Mouse (Mus musculus) forebrain, embryonic 12.5 days (tissue): ENCODE results near the gene Psapl1. TPM values are rescaled to one million over a fixed set of nuclear protein-coding genes. Genes with fewer than 3 reads are reported as not detected.

Experiments used
- ATAC-seq: fragments of 200-750 bp; cut with Nextera tagmentation; 2 replicates; pipeline ENCODE4 v1.8.0; 2017; ENCODE audit warnings: moderate TSS enrichment; ENCODE audit not compliant: low FRiP score
- H3K27ac ChIP-seq: fragments of 300-500 bp; sonication (generic); 2 replicates; pipeline ENCODE4 v1.5.1; 2016; ENCODE audit warnings: mild to moderate bottlenecking
- H3K27me3 ChIP-seq: fragments of 300-500 bp; sonication (generic); 2 replicates; pipeline ENCODE4 v1.6.1; 2016; ENCODE audit warnings: mild to moderate bottlenecking
- H3K36me3 ChIP-seq: fragments of 300-500 bp; sonication (generic); replicated peaks from 2 replicates; pipeline ENCODE4 v1.6.1; 2016; ENCODE audit warnings: mild to moderate bottlenecking
- H3K4me1 ChIP-seq: fragments of 300-500 bp; sonication (generic); 2 replicates; pipeline ENCODE4 v1.6.1; 2016
- H3K4me2 ChIP-seq: fragments of 300-500 bp; sonication (generic); 2 replicates; pipeline ENCODE4 v1.6.1; 2016; ENCODE audit warnings: mild to moderate bottlenecking, moderate library complexity
- H3K4me3 ChIP-seq: fragments of 300-500 bp; sonication (generic); replicated peaks from 2 replicates; pipeline ENCODE4 v1.5.1; 2016; ENCODE audit warnings: mild to moderate bottlenecking
- H3K9ac ChIP-seq: fragments of 300-500 bp; sonication (generic); 2 replicates; pipeline ENCODE4 v1.6.1; 2016; ENCODE audit warnings: mild to moderate bottlenecking
- H3K9me3 ChIP-seq: fragments of 300-500 bp; sonication (generic); 2 replicates; pipeline ENCODE4 v1.6.1; 2016
- WGBS: fragments of 180-500 bp; shearing (Covaris S2); methylation state at CpG from one replicate; pipeline ENCODE4 v1.1.7; 2016; 5-methylcytosine and 5-hydroxymethylcytosine counted together
- polyA plus RNA-seq: library from polyadenylated mRNA; unstranded; fragments of >200 nt; fragmentation: Nextera tagmentation; extraction: Ambion mirVana; gene quantifications from 2 replicates; pipeline ENCODE4 v1.2.1, GENCODE M21; 2016

Psapl1 gene
- polyA plus RNA-seq, 1 experiment from 2014 or later, result 0.09 TPM

DNA sequence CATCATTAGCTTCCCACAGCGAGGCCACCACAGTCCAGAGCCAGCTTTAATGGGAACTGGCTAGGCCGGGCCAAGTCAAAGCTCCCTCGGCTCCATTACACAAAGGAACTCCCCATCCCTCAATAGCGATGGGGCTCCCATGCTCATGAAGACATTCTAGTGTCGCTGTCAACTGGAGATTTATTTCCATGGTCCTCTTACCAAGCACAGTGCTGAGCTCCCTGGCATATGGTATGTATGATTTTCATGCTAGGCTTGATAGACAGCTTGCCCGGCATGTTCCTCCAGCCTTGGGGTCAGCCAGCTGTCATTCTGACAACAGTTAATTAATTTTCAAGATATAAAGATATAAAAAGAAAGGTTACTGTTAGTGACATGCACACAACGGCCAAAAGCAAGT lies 21.5 kb upstream of the Psapl1 start:
- ATAC-seq, result no peak
- 91% methylated on average over 7 of the region's 7 CpGs for WGBS
- no peaks in the 10 kb centered on the region for H3K27me3 ChIP-seq
- H3K9me3 ChIP-seq, result no peaks in the 10 kb centered on the region
- H3K4me2 ChIP-seq, result no peak overlapping the region
- peaks cover 5% of the 10 kb centered on the region; the same call in 1 of the 2 replicates for H3K4me1 ChIP-seq
- H3K27ac ChIP-seq, result no peak overlapping the region
- no peak overlapping the region for H3K9ac ChIP-seq
- no peaks in the 10 kb centered on the region for H3K36me3 ChIP-seq
- no peak overlapping the region for H3K4me3 ChIP-seq

DNA sequence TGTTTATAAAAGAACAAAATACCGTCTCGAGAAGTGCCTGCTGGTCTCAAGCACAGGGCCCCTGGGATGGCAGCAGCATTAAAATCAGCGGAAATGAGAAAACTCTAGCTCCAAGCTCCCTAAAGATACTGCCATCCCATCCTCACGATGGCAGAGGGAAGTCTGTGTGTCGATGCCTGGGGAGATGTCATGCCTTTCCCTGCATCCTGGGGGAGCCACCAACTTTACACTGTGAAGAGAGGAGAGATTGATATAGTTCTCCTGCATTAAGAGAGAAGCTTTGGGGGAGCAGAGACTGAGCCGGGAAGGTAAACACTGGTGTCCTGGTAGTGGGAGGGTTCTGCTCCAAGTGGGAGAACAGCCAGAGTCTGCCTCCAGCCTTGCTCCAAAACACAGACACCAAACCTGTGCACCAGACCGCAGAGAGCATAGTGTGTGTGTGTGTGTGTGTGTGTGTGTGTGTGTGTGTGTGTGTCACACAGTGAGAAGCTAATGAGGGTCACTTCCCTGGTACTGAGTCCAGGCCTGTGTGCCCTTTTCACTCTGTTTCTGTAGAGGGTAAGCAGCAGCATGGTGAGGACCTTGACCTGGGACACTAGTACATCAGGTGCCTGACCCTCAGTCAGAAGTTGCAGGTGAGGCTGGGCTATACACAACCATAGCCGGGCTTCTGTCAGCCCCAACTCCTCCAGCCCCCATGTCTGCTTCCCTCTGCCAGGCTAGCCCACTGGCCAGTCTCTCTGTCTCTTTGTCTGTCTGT lies 17.3 kb upstream of the Psapl1 start:
- 62% methylated on average over 8 of the region's 8 CpGs for WGBS
- no peak overlapping the region for H3K27ac ChIP-seq
- no peaks in the 10 kb centered on the region for H3K9me3 ChIP-seq
- no peak overlapping the region for H3K9ac ChIP-seq
- peaks cover 19% of the 10 kb centered on the region for H3K4me1 ChIP-seq
- no peaks in the 10 kb centered on the region for H3K36me3 ChIP-seq
- no peak overlapping the region for H3K4me3 ChIP-seq
- no peaks in the 10 kb centered on the region for H3K27me3 ChIP-seq
- ATAC-seq, result no peak
- no peak overlapping the region for H3K4me2 ChIP-seq

DNA sequence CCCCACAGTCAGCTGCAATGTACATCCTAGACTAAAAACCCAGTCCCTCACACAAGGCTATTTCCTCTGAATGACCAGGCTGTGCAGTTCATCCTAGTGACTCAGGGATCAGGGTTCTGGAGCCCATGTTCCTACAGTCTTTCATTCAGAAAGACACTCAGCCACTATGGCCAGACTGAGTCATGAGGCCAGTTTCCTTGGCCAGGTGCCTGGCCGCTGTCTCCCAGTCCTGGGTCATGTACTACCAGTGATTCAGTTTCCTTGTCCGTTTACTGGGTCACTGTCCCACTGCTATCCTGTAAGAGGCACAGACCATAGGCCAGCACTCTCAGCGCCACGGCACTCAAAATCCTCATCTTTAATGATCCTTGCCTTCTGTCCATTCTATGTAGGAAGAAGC lies 15.5 kb upstream of the Psapl1 start:
- 88% methylated on average over 4 of the region's 4 CpGs for WGBS
- Histone ChIP-seq H3K4me1 (peaks cover 24% of the 10 kb centered on the region), H3K27me3 (no peaks in the 10 kb centered on the region), H3K9ac (no peak overlapping the region), H3K27ac (no peak overlapping the region), H3K36me3 (no peaks in the 10 kb centered on the region), H3K4me3 (no peak overlapping the region), H3K4me2 (no peak overlapping the region), H3K9me3 (no peaks in the 10 kb centered on the region)
- no peak for ATAC-seq

DNA sequence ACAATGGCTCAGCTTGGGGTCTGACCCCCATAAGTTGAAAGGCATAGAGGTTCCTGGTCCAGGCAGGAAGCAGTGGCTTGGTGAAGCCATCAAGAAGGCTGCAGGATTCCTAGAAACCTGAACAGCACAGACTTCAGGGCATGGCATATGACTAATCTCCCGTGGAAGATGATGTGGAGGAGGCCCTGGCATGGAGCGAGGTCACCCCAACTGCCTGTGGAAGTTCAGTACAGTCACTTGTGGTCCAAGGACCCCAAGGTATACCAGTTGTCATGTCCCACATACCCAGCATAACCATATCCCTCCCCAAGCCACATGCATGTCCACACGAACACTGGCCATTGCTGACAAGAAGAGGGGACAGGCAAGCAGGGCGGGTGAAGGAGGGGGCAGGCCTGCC lies 12.5 kb upstream of the Psapl1 start:
- 90% methylated on average over 4 of the region's 4 CpGs for WGBS

DNA sequence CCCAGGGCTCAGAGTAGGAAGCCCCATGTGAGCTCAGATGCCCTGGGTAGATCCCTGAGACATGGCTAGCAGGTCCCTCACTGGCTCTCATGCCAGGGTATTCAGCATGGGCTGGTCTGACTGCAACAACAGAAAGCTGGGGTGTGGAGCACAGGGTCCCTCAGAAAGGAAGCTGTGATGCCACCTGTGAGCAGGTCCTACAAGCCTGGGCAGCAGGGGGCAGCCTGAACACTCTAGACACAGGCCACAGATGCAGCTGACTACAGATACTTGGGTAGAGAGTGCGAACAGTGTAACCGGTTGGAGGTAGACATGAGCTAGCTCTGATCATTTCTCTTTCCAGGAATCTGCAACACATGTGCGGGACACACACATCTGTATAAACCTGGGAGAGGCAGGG lies 11.9 kb upstream of the Psapl1 start:
- WGBS, result 87% methylated on average over 3 of the region's 3 CpGs
- Histone ChIP-seq H3K27me3 (no peaks in the 10 kb centered on the region), H3K27ac (no peak overlapping the region), H3K4me3 (no peak overlapping the region), H3K4me2 (no peak overlapping the region), H3K9ac (no peak overlapping the region), H3K36me3 (no peaks in the 10 kb centered on the region), H3K4me1 (peaks cover 33% of the 10 kb centered on the region), H3K9me3 (no peaks in the 10 kb centered on the region)
- ATAC-seq, result no peak

More for the DNA sequence above, 12.5 kb upstream of the Psapl1 start:
- no peaks in the 10 kb centered on the region for H3K36me3 ChIP-seq
- H3K4me3 ChIP-seq, result no peak overlapping the region
- peaks cover 33% of the 10 kb centered on the region for H3K4me1 ChIP-seq
- H3K9ac ChIP-seq, result no peak overlapping the region
- no peaks in the 10 kb centered on the region for H3K9me3 ChIP-seq
- no peak for ATAC-seq
- H3K27me3 ChIP-seq, result no peaks in the 10 kb centered on the region
- H3K27ac ChIP-seq, result no peak overlapping the region
- no peak overlapping the region for H3K4me2 ChIP-seq

DNA sequence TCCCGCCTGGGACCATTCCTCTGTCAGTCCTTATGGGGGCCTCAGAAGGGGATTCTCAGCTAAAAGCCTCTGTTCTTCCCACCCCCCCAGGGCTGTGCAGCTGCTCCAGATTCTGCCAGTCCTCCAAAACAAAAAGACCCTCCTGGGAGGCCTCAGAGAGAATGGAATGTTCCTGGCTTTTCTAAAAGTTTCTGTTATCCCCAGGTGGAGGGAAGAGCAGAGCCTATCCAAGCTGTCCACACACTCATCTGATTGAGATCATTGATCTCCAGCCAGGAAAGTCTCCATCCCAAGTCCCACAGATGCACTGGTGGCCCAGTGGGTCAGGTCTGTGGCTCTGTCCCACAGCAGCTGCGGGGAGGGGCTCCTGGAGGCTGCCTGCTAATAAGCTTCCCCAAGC lies 11.1 kb upstream of the Psapl1 start:
- no peaks in the 10 kb centered on the region for H3K36me3 ChIP-seq
- no peak overlapping the region for H3K4me3 ChIP-seq
- H3K4me2 ChIP-seq, result no peak overlapping the region
- WGBS, result 75% methylated on average over 2 of the region's 2 CpGs
- H3K9me3 ChIP-seq, result no peaks in the 10 kb centered on the region
- H3K4me1 ChIP-seq, result peaks cover 32% of the 10 kb centered on the region
- no peak overlapping the region for H3K9ac ChIP-seq
- ATAC-seq, result no peak
- H3K27me3 ChIP-seq, result no peaks in the 10 kb centered on the region
- no peak overlapping the region for H3K27ac ChIP-seq

DNA sequence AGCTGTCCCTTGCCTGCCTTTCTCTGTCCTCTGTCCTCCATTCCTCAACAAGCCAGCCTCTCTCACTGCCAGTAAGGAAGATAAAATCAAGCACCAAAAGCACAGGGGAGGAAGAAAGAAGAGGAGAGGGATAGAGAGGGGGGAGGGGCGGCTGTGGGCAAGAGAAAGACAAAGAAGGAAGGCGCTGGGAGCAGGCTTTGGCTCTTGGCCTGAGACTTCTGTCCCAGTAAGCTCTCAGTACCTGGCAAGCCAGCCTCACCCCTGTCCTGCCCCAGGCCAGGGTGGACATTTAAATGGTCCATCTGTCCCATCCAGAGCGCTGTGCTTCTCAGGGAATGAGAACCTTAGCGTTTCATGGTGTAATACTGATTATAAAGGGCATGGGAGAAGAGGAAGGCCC lies 9.2 kb upstream of the Psapl1 start:
- peaks cover 24% of the 10 kb centered on the region for H3K4me1 ChIP-seq
- no peak overlapping the region for H3K9ac ChIP-seq
- no peak for ATAC-seq
- H3K4me3 ChIP-seq, result no peak overlapping the region
- H3K9me3 ChIP-seq, result no peaks in the 10 kb centered on the region
- no peak overlapping the region for H3K27ac ChIP-seq
- 48% methylated on average over 3 of the region's 4 CpGs for WGBS
- no peak overlapping the region for H3K4me2 ChIP-seq
- no peaks in the 10 kb centered on the region for H3K27me3 ChIP-seq
- no peaks in the 10 kb centered on the region for H3K36me3 ChIP-seq

DNA sequence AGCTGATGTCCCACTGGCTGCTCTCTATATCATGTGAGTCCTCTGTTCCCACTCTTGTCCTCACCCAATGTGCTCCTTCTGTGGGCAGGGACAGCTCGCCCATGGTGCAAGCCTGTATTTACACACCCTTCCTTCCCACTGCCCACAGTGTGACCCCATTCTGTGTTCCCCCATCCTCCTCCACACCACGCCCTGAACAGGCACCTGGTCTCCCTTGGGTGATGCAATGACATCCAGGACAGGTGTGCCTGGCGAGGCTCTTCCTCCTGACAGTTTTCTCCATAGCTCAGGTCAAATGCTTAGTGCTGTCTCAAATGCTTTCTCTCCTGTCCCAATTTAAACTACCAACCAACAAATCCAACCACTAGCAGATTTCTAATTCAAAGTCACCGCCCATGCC lies 8.4 kb upstream of the Psapl1 start:
- Histone ChIP-seq H3K4me2 (no peak overlapping the region), H3K36me3 (no peaks in the 10 kb centered on the region), H3K9me3 (no peaks in the 10 kb centered on the region), H3K4me1 (peaks cover 24% of the 10 kb centered on the region), H3K27me3 (no peaks in the 10 kb centered on the region), H3K27ac (no peak overlapping the region), H3K4me3 (no peak overlapping the region), H3K9ac (no peak overlapping the region)
- 86% methylated on average over 4 of the region's 4 CpGs for WGBS
- ATAC-seq, result no peak

DNA sequence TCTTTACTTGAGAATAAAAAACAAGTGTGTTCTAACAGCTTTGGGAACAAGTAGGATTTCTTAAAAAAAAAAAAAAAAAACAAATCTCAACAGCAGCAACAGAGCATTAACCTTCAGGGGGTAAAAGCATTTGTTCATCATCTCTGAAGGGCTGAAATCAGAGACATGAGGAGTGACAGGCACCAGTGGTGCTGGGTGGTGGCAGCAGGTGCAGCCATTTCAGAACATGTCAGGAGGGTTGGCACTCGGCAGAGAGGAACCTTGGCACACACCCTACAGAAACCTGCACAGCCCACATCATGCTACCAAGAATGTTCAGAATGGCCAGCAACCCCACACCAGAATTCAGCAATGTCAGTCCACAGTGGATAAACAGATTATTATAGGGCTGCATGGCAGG lies 4.3 kb upstream of the Psapl1 start:
- Histone ChIP-seq H3K27ac (no peak overlapping the region), H3K4me3 (no peak overlapping the region), H3K36me3 (no peaks in the 10 kb centered on the region), H3K9ac (no peak overlapping the region), H3K9me3 (no peaks in the 10 kb centered on the region), H3K4me2 (no peak overlapping the region), H3K4me1 (peaks cover 12% of the 10 kb centered on the region), H3K27me3 (no peaks in the 10 kb centered on the region)
- ATAC-seq, result no peak
- 83% methylated on average over 1 of the region's 1 CpGs for WGBS

DNA sequence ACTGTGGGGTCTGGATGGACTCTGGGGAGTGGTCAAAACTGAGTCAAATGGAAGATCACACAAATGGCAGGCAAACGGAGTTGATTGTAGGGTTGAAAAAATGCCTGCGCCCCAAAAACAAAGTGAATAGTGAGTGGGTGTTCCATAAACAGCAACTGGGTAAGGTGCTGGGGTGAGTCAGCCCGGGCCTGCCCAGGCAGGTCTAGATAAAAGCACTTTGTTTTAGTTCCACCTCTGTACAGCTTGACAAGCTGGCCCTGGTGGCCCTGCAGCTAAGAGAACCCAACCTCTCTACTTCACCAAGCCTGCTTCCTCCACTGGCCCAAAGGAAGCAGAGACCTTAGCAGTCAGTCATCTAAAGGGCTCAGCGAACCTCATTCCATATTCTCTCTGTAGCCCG lies 1.0 kb upstream of the Psapl1 start:
- no peak overlapping the region for H3K4me2 ChIP-seq
- no peaks in the 10 kb centered on the region for H3K36me3 ChIP-seq
- no peaks in the 10 kb centered on the region for H3K27me3 ChIP-seq
- H3K27ac ChIP-seq, result no peak overlapping the region
- no peak overlapping the region for H3K9ac ChIP-seq
- no peak for ATAC-seq
- no peak overlapping the region for H3K4me3 ChIP-seq
- no peaks in the 10 kb centered on the region for H3K9me3 ChIP-seq
- 0 out of 2 replicates have a peak, but pooled peaks cover 3% of the 10 kb centered on the region for H3K4me1 ChIP-seq
- WGBS, result 79% methylated on average over 5 of the region's 5 CpGs

DNA sequence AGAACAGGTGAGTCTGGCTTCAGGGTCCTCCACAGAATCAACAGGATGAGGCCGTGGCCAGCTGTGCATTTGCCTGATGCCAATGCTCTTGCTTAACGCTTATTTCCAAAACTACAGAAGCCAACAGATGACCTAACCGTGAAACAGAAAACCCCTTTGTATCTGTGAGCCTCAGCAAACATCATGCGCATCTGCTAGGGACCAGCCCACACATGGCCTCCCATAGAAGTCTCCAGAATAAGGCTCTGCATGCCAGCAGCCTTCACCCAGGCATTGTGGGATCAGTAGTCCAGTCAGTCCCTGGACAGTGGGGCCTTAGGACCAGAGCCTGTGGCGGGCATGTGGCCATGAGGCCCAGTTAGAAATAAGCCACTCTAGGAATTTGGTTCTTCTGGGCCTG lies 400 bp upstream of the Psapl1 start:
- WGBS, result 88% methylated on average over 5 of the region's 5 CpGs
- H3K9ac ChIP-seq, result no peak overlapping the region
- no peak overlapping the region for H3K27ac ChIP-seq
- 0 out of 2 replicates have a peak, but pooled peaks cover 3% of the 10 kb centered on the region for H3K4me1 ChIP-seq
- no peak overlapping the region for H3K4me3 ChIP-seq
- no peaks in the 10 kb centered on the region for H3K36me3 ChIP-seq
- H3K27me3 ChIP-seq, result no peaks in the 10 kb centered on the region
- no peak for ATAC-seq
- no peak overlapping the region for H3K4me2 ChIP-seq
- H3K9me3 ChIP-seq, result no peaks in the 10 kb centered on the region

DNA sequence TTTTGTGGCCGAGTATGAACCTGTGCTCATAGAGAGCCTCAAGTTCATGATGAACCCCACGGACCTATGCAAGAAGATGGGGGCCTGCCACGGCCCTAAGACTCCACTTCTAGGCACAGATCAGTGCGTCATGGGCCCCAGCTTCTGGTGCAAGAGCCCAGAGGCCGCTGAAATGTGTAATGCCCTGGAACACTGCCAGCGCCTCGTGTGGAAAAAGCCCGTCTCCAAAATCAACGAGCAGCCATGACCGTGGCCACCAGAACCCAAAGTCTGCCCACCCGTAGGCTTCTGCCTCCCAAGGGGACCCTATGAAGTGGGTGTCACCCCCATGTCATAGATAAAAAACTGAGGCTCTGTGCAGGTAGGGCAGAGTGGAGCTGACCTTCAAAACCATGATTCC lies 1.6 kb downstream of the Psapl1 start:
- Histone ChIP-seq H3K9ac (no peak overlapping the region), H3K27ac (no peak overlapping the region), H3K36me3 (no peaks in the 10 kb centered on the region), H3K4me1 (0 out of 2 replicates have a peak, but pooled peaks cover 3% of the 10 kb centered on the region), H3K27me3 (no peaks in the 10 kb centered on the region), H3K4me3 (no peak overlapping the region), H3K9me3 (no peaks in the 10 kb centered on the region), H3K4me2 (no peak overlapping the region)
- 88% methylated on average over 11 of the region's 11 CpGs for WGBS
- no peak for ATAC-seq

DNA sequence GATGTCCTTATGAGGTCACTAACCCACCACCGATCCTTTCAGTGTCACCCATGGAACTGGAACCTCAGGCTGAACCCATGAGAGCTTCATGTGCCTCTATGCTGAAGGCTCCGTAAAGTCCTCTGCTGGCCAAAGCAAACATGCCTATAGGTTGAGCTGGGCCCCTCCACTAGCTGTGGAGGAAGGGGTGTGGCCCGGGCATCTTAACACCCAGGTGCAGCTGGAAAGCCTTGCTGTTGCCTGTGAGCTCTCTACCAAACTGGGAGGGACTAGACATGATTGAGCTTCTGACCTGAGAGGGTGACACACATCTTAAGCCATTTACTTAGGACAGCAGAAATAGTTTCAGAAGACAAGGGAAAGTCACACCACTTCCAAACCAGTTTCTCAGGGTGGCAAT lies 5.0 kb downstream of the Psapl1 start:
- Histone ChIP-seq H3K4me3 (no peak overlapping the region), H3K9me3 (no peaks in the 10 kb centered on the region), H3K4me1 (peaks cover 8% of the 10 kb centered on the region; the same call in 1 of the 2 replicates), H3K4me2 (no peak overlapping the region), H3K36me3 (no peaks in the 10 kb centered on the region), H3K27me3 (no peaks in the 10 kb centered on the region), H3K9ac (no peak overlapping the region), H3K27ac (no peak overlapping the region)
- no peak for ATAC-seq
- 91% methylated on average over 3 of the region's 3 CpGs for WGBS
